Mouse (Mus musculus) fat pad, adult 2 months (tissue): ENCODE measurements around the gene Asb9.

Experiments used
- DNase-seq: peaks from one replicate; pipeline ENCODE4 v3.0.0-alpha.2; 2011; ENCODE audit warnings: low read depth, low spot score; ENCODE audit errors: extremely low read depth

The Asb9 gene

GRCm38 (mm10) chrX:164505709-164506498 lies at the start of gene Asb9:
Gene Asb9 (plus strand): TSS chrX:164506327.
- DNase-seq, result no peak

- no peak for DNase-seq
These were observed 46.8 kb upstream of the Asb9 start for GRCm38 (mm10) chrX:164459205-164459878.

- no peak for DNase-seq
These were observed 3.9 kb upstream of the Asb9 start for GRCm38 (mm10) chrX:164502258-164502657.

GRCm38 (mm10) chrX:164507068-164507467 lies 941 bp downstream of the Asb9 start:
- no peak for DNase-seq

- DNase-seq, result no peak
These were observed 2.6 kb downstream of the Asb9 start for GRCm38 (mm10) chrX:164508728-164509127.

GRCm38 (mm10) chrX:164522138-164522537 lies 16.0 kb downstream of the Asb9 start:
- DNase-seq, result no peak

- no peak for DNase-seq
These were observed 20.4 kb downstream of the Asb9 start for GRCm38 (mm10) chrX:164526566-164526965.

- DNase-seq, result no peak
These were observed 35.5 kb downstream of the Asb9 start for GRCm38 (mm10) chrX:164541436-164542317.

- DNase-seq, result no peak
These were observed 64.1 kb downstream of the Asb9 start for GRCm38 (mm10) chrX:164570195-164570594.

- no peak for DNase-seq
These were observed 70.8 kb downstream of the Asb9 start for GRCm38 (mm10) chrX:164576967-164577366.
